Mouse (Mus musculus) limb, embryonic 10.5 days (tissue): ENCODE results near the gene Cpm. TPM values are rescaled to one million over a fixed set of nuclear protein-coding genes. Genes with fewer than 3 reads are reported as not detected.
"Not testable (repeated sequence)": the region's sequence is repeated elsewhere in the genome, so short reads cannot be mapped to it uniquely, and the experiment has no call there.

Experiments
- DNase-seq: peaks from one replicate; pipeline ENCODE4 v3.0.0-alpha.2; 2017; ENCODE audit warnings: low spot score
- H3K27ac ChIP-seq: fragments of 300-500 bp; sonication (generic); 2 replicates; pipeline ENCODE4 v1.5.1; 2016; ENCODE audit warnings: mild to moderate bottlenecking
- H3K27me3 ChIP-seq: fragments of 300-500 bp; sonication (generic); 2 replicates; pipeline ENCODE4 v1.6.1; 2016; ENCODE audit warnings: low read depth, mild to moderate bottlenecking; ENCODE audit not compliant: poor library complexity, severe bottlenecking
- H3K36me3 ChIP-seq: fragments of 300-500 bp; sonication (generic); 2 replicates; pipeline ENCODE4 v1.6.1; 2016; ENCODE audit warnings: mild to moderate bottlenecking, moderate library complexity
- H3K4me1 ChIP-seq: fragments of 300-500 bp; sonication (generic); 2 replicates; pipeline ENCODE4 v1.6.1; 2016
- H3K4me3 ChIP-seq: fragments of 300-500 bp; sonication (generic); 2 replicates; pipeline ENCODE4 v1.5.1; 2016; ENCODE audit warnings: mild to moderate bottlenecking, moderate library complexity
- H3K9me3 ChIP-seq: fragments of 300-500 bp; sonication (generic); replicated peaks from 2 replicates; pipeline ENCODE4 v1.6.1; 2016; ENCODE audit warnings: mild to moderate bottlenecking
- WGBS: fragments of 180-500 bp; shearing (Covaris S2); methylation state at CpG from one replicate; pipeline ENCODE4 v1.1.7; 2016; 5-methylcytosine and 5-hydroxymethylcytosine counted together
- polyA plus RNA-seq: library from polyadenylated mRNA; unstranded; fragments of >200 nt; fragmentation: Nextera tagmentation; extraction: Ambion mirVana; gene quantifications from 2 replicates; pipeline ENCODE4 v1.2.1, GENCODE M21; 2016

Cpm gene
- polyA plus RNA-seq, 1 experiment from 2014 or later = 31.5 TPM

GRCm38 (mm10) chr10:117612621-117613584, 16.4 kb upstream of the Cpm start:
- no peaks in the 10 kb centered on the region for H3K9me3 ChIP-seq
- H3K27me3 ChIP-seq = no peaks in the 10 kb centered on the region
- H3K4me3 ChIP-seq = no peak overlapping the region
- DNase-seq = no peak
- no peaks in the 10 kb centered on the region for H3K4me1 ChIP-seq
- WGBS = 85% methylated on average over 8 of the region's 8 CpGs
- H3K27ac ChIP-seq = no peak overlapping the region
- no peaks in the 10 kb centered on the region for H3K36me3 ChIP-seq

DNA sequence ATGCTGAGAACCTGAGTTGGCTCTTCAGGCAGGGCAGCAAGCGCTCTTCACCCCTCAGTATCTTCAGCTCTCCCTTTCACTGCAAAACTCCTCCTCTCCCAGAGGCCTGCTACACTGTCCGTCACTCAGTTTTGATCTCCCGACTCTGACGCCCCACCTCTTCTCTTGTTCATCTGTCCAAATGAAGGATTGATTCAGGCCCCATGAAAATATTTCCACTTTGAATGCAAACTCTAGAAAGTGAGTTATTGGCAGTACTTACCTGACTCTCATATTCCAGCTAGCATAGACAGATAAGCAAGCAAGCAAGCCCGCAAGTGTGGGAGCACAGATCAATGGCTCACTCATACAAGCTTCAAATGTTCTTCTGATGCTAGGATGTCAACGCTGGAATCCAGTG, 15.3 kb upstream of the Cpm start:
- H3K4me1 ChIP-seq = no peaks in the 10 kb centered on the region
- no peaks in the 10 kb centered on the region for H3K27me3 ChIP-seq
- H3K9me3 ChIP-seq = no peaks in the 10 kb centered on the region
- no peak overlapping the region for H3K4me3 ChIP-seq
- H3K36me3 ChIP-seq = no peaks in the 10 kb centered on the region
- DNase-seq = no peak
- no peak overlapping the region for H3K27ac ChIP-seq
- 78% methylated on average over 6 of the region's 6 CpGs for WGBS

GRCm38 (mm10) chr10:117614387-117614786, 14.9 kb upstream of the Cpm start:
- 59% methylated on average over 3 of the region's 3 CpGs for WGBS
- no peak for DNase-seq
- Histone ChIP-seq H3K4me1 (no peaks in the 10 kb centered on the region), H3K27me3 (no peaks in the 10 kb centered on the region), H3K9me3 (no peaks in the 10 kb centered on the region), H3K4me3 (no peak overlapping the region), H3K36me3 (no peaks in the 10 kb centered on the region), H3K27ac (no peak overlapping the region)

DNA sequence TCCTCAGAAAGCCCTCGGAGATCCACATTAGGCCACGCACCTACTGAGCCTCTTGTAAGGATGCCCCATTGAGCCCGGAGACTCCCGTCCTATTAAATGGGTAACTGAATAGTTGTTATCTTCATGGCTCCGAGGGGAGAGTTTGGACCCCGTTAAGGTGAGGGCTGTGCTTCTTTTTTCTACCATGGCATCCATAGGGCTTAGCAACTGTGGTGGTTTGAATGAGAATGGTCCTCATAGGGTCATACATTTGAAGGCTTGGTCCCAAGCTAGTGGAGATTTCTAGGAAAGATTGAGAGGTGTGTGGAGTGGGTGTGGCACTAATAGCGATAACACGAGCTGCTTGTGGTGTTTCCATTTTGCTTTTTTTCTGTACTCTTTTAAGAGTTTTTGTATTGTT, 14.1 kb upstream of the Cpm start:
- no peak overlapping the region for H3K4me3 ChIP-seq
- H3K4me1 ChIP-seq = no peaks in the 10 kb centered on the region
- 96% methylated on average over 8 of the region's 8 CpGs for WGBS
- H3K27me3 ChIP-seq = no peaks in the 10 kb centered on the region
- no peak for DNase-seq
- H3K9me3 ChIP-seq = no peaks in the 10 kb centered on the region
- H3K36me3 ChIP-seq = no peaks in the 10 kb centered on the region
- H3K27ac ChIP-seq = no peak overlapping the region

DNA sequence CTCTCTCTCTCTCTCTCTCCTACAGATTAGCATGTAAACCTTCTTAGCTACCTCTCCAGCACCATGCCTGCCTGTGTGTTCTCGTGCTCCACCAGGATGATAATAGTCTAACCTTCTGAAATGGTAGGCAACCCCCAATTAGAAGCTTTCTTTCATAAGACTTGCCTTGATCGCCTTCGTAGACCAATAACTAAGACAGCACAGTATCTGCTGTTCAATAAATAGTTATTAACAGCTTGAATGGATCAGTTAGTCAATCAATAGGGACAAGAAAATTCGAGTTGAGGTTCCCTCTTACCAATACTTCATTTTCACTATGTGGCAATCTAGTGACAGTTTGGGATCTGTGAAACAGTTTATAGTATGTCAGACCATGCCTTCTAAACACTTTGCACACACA, 13.6 kb upstream of the Cpm start:
- H3K4me1 ChIP-seq = no peaks in the 10 kb centered on the region
- no peak for DNase-seq
- H3K36me3 ChIP-seq = no peaks in the 10 kb centered on the region
- no peaks in the 10 kb centered on the region for H3K27me3 ChIP-seq
- no peaks in the 10 kb centered on the region for H3K9me3 ChIP-seq
- no peak overlapping the region for H3K4me3 ChIP-seq
- WGBS = 79% methylated on average over 4 of the region's 4 CpGs
- H3K27ac ChIP-seq = no peak overlapping the region

- H3K4me3 ChIP-seq = no peak overlapping the region
- WGBS = 94% methylated on average over 6 of the region's 6 CpGs
- no peaks in the 10 kb centered on the region for H3K36me3 ChIP-seq
- H3K27ac ChIP-seq = no peak overlapping the region
- no peaks in the 10 kb centered on the region for H3K4me1 ChIP-seq
- H3K27me3 ChIP-seq = no peaks in the 10 kb centered on the region
- no peak for DNase-seq
- no peaks in the 10 kb centered on the region for H3K9me3 ChIP-seq
Observed at GRCm38 (mm10) chr10:117616191-117616680, 13.1 kb upstream of the Cpm start.

GRCm38 (mm10) chr10:117616765-117617164, 12.5 kb upstream of the Cpm start:
- not testable (repeated sequence) for H3K4me1 ChIP-seq, H3K27ac ChIP-seq, DNase-seq, H3K27me3 ChIP-seq, H3K36me3 ChIP-seq, H3K4me3 ChIP-seq, H3K9me3 ChIP-seq
- WGBS = 88% methylated on average over 4 of the region's 4 CpGs

GRCm38 (mm10) chr10:117617568-117618345, 11.5 kb upstream of the Cpm start:
- 84% methylated on average over 3 of the region's 3 CpGs for WGBS
- DNase-seq = no peak

GRCm38 (mm10) chr10:117619041-117619861, 10.0 kb upstream of the Cpm start:
- Histone ChIP-seq H3K4me1 (no peaks in the 10 kb centered on the region), H3K9me3 (no peaks in the 10 kb centered on the region), H3K36me3 (no peaks in the 10 kb centered on the region), H3K4me3 (no peak overlapping the region), H3K27me3 (no peaks in the 10 kb centered on the region), H3K27ac (no peak overlapping the region)
- no peak for DNase-seq
- WGBS = 88% methylated on average over 27 of the region's 27 CpGs

More at GRCm38 (mm10) chr10:117617568-117618345, 11.5 kb upstream of the Cpm start:
- no peaks in the 10 kb centered on the region for H3K27me3 ChIP-seq
- H3K4me1 ChIP-seq = no peaks in the 10 kb centered on the region
- no peaks in the 10 kb centered on the region for H3K36me3 ChIP-seq
- H3K9me3 ChIP-seq = no peaks in the 10 kb centered on the region
- H3K27ac ChIP-seq = no peak overlapping the region
- H3K4me3 ChIP-seq = no peak overlapping the region

GRCm38 (mm10) chr10:117619862-117620179, 9.5 kb upstream of the Cpm start:
- DNase-seq = no peak
- Histone ChIP-seq H3K4me1 (0 out of 2 replicates have a peak, but pooled peaks cover under 1% of the 10 kb centered on the region), H3K4me3 (no peak overlapping the region), H3K36me3 (no peaks in the 10 kb centered on the region), H3K9me3 (no peaks in the 10 kb centered on the region), H3K27ac (no peak overlapping the region), H3K27me3 (no peaks in the 10 kb centered on the region)
- 91% methylated on average over 2 of the region's 2 CpGs for WGBS

DNA sequence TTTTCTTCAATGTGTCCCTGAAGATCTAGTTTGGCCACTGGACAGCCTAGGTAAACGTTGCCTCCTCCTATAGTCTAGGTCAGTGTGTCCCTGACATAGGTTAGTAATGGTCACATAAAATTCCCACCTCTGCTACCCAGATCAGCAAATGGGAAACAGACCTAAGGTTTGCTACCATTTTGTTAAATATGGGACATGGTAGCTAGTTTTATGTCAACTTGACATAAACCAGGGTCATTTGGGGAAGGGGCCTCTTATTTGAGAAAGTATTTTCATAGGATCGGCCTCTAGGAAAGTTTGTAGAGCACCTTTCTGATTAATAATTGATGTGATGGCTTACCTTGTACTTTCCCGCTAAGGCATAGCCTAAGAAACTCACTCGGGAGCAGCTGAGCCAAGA, 8.8 kb upstream of the Cpm start:
- Histone ChIP-seq H3K9me3 (no peaks in the 10 kb centered on the region), H3K27ac (no peak overlapping the region), H3K36me3 (no peaks in the 10 kb centered on the region), H3K27me3 (no peaks in the 10 kb centered on the region), H3K4me3 (no peak overlapping the region), H3K4me1 (peaks cover 8% of the 10 kb centered on the region)
- DNase-seq = no peak
- 88% methylated on average over 4 of the region's 4 CpGs for WGBS

- Histone ChIP-seq H3K9me3 (no peaks in the 10 kb centered on the region), H3K4me1 (peaks cover 12% of the 10 kb centered on the region), H3K27me3 (no peaks in the 10 kb centered on the region), H3K36me3 (no peaks in the 10 kb centered on the region), H3K4me3 (no peak overlapping the region), H3K27ac (no peak overlapping the region)
- DNase-seq = no peak
- 76% methylated on average over 3 of the region's 3 CpGs for WGBS
Observed at GRCm38 (mm10) chr10:117620934-117621501, 8.3 kb upstream of the Cpm start.
